ENCODE assay signal across 39 mouse cellular contexts in the genomic region with DNA sequence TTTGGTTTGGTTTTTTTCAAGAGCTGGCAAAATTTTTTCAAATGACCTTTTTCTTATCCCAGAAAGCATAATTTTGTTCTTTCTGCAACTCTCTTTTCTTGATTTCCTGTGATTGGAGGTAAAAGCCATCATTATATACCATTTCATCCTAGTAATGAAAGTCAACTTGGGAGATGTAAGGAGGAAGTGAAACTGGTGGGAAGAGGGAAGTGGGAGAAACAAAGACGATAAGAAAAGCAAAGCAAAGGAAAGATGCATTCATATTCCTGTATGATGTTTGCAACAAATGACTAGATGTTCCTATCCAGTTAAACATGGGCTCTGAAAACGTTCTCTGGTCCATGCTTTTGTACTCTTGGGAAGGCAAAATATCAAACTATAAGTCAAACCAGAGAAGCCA. TPM values are rescaled to one million over a fixed set of nuclear protein-coding genes. Genes with fewer than 3 reads are reported as not detected.
"Had no signal": no experiment of that assay in that cellular context is flagged by ENCODE, and none has a peak within 500 bp of the region (broad histone marks: within the 10 kb centered on the region; RNA-seq: fewer than 3 reads in every experiment).

No protein-coding gene starts in this region.

- H3K4me3 ChIP-seq: limb, embryonic 12.5 days; limb, embryonic 13.5 days; limb, embryonic 15.5 days; liver, embryonic 12.5 days; liver, embryonic 13.5 days; liver, embryonic 15.5 days; lung, embryonic 15.5 days; megakaryocyte, embryonic 14.5 days; midbrain, embryonic 10.5 days; midbrain, embryonic 12.5 days; midbrain, embryonic 13.5 days; midbrain, embryonic 15.5 days; myocyte; neural tube, embryonic 12.5 days; neural tube, embryonic 13.5 days had no signal

- H3K4me2 ChIP-seq: limb, embryonic 12.5 days; limb, embryonic 13.5 days; limb, embryonic 15.5 days; liver, embryonic 11.5 days; liver, embryonic 12.5 days; liver, embryonic 13.5 days; liver, embryonic 15.5 days; lung, embryonic 14.5 days; lung, embryonic 15.5 days; midbrain, embryonic 11.5 days; midbrain, embryonic 12.5 days; midbrain, embryonic 13.5 days; midbrain, embryonic 15.5 days; neural tube, embryonic 12.5 days; neural tube, embryonic 13.5 days had no signal

- ATAC-seq: liver, embryonic 12.5 days; liver, postnatal 0 days; lung, postnatal 0 days; midbrain, embryonic 13.5 days; midbrain, embryonic 15.5 days; midbrain, embryonic 16.5 days had no signal

- H3K27ac ChIP-seq: limb, embryonic 12.5 days; limb, embryonic 13.5 days; limb, embryonic 15.5 days; liver, embryonic 12.5 days; liver, embryonic 13.5 days; liver, embryonic 14.5 days; liver, embryonic 15.5 days; lung, embryonic 15.5 days; macrophage; midbrain, embryonic 10.5 days; midbrain, embryonic 12.5 days; midbrain, embryonic 13.5 days; midbrain, embryonic 15.5 days; neural tube, embryonic 12.5 days; neural tube, embryonic 13.5 days had no signal

- H3K36me3 ChIP-seq: limb, embryonic 12.5 days; limb, embryonic 13.5 days; limb, embryonic 15.5 days; liver, embryonic 12.5 days; liver, embryonic 13.5 days; liver, embryonic 15.5 days; lung, embryonic 15.5 days; midbrain, embryonic 10.5 days; midbrain, embryonic 12.5 days; midbrain, embryonic 13.5 days; midbrain, embryonic 15.5 days; neural tube, embryonic 12.5 days; neural tube, embryonic 13.5 days had no signal

- DNase-seq: left cerebral cortex, postnatal 4 days; liver; liver, embryonic 13.5 days; liver, postnatal 0 days; lung, adult 18-20 months; lung, adult 2 months; lung, embryonic 14.5 days; lung, postnatal 10 days; lung, postnatal 14 days; lung, postnatal 36 days; lung, postnatal 4 days; midbrain, embryonic 14.5 days had no signal

- H3K27me3 ChIP-seq: limb, embryonic 12.5 days; limb, embryonic 13.5 days; limb, embryonic 15.5 days; liver, embryonic 13.5 days; liver, embryonic 15.5 days; lung, embryonic 15.5 days; midbrain, embryonic 12.5 days; midbrain, embryonic 13.5 days; midbrain, embryonic 15.5 days; neural tube, embryonic 12.5 days; neural tube, embryonic 13.5 days had no signal

- H3K4me1 ChIP-seq: limb, embryonic 12.5 days; limb, embryonic 13.5 days; limb, embryonic 15.5 days; liver, embryonic 12.5 days; liver, embryonic 13.5 days; liver, embryonic 15.5 days; lung, embryonic 15.5 days; megakaryocyte, embryonic 14.5 days; midbrain, embryonic 10.5 days; midbrain, embryonic 12.5 days; midbrain, embryonic 13.5 days; midbrain, embryonic 15.5 days; neural tube, embryonic 12.5 days; neural tube, embryonic 13.5 days had no signal

- H3K9ac ChIP-seq: limb, embryonic 12.5 days; limb, embryonic 13.5 days; limb, embryonic 15.5 days; liver, embryonic 12.5 days; liver, embryonic 13.5 days; liver, embryonic 14.5 days; liver, embryonic 15.5 days; liver, postnatal 0 days; lung, embryonic 14.5 days; lung, embryonic 15.5 days; midbrain, embryonic 12.5 days; midbrain, embryonic 13.5 days; midbrain, embryonic 15.5 days; neural tube, embryonic 12.5 days; neural tube, embryonic 13.5 days had no signal

- H3K9me3 ChIP-seq: limb, embryonic 12.5 days; limb, embryonic 13.5 days; limb, embryonic 15.5 days; liver, embryonic 12.5 days; liver, embryonic 13.5 days; liver, embryonic 15.5 days; lung, embryonic 15.5 days; megakaryocyte, embryonic 14.5 days; midbrain, embryonic 10.5 days; midbrain, embryonic 12.5 days; midbrain, embryonic 13.5 days; midbrain, embryonic 15.5 days; neural tube, embryonic 12.5 days; neural tube, embryonic 13.5 days had no signal

RNA-seq across cellular contexts. Expression of a gene that starts 54.2 kb away (rescaled TPM):
- total RNA-seq: liver, adult 2 months; megakaryocyte-erythroid progenitor cell, adult 5-6 weeks; midbrain, postnatal 0 days; monocyte, adult 5-6 weeks had no signal
- polyA plus RNA-seq: limb, embryonic 11.5 days; limb, embryonic 12.5 days; limb, embryonic 15.5 days; liver, adult 2 months; liver, embryonic 12.5 days; liver, embryonic 15.5 days; lung, adult 2 months; lung, embryonic 14.5 days; lung, embryonic 15.5 days; lung, embryonic 16.5 days; lung, postnatal 0 days; macrophage; midbrain, embryonic 10.5 days; midbrain, embryonic 11.5 days; midbrain, embryonic 12.5 days; midbrain, embryonic 13.5 days; midbrain, embryonic 14.5 days; midbrain, embryonic 15.5 days; midbrain, postnatal 0 days; myocyte; neural tube, embryonic 11.5 days; neural tube, embryonic 13.5 days had no signal
